Mouse (Mus musculus) layer of hippocampus, postnatal 25 days (tissue): ENCODE measurements around the gene Tank. TPM values are rescaled to one million over a fixed set of nuclear protein-coding genes. Genes with fewer than 3 reads are reported as not detected.

Source experiments
- DNase-seq, 2 experiments: peaks; one replicate each; pipeline ENCODE4 v3.0.0; 2022; ENCODE audit warnings: mixed read lengths in 2 of 2, low spot score in 1 of 2; ENCODE audit errors: extremely low spot score in 1 of 2
- total RNA-seq, 2 experiments: library from RNA; stranded (reverse); gene quantifications; 2 replicates each; pipeline ENCODE4 v1.2.3; 2021

Gene Tank
- total RNA-seq, 2 experiments from 2014 or later = 29.4 to 29.6 TPM

DNA sequence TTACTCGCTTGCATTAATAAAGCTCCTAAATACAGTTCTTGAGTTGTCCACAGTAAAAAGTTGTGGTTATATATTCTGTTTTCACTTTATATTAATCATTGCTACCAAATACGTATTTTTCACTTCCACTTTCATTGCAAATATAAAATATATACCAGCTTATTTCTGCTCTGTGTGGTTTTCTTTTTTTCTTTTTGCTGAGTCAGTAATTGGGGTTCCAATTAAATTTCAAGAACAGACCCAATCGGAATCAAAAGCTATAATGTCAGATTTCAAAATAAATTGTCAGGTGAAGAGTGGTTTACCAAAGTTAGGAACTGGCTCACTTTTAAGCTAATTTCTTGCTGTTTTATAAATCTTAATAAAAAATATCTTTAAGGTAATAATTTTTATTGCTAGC, 73.3 kb downstream of the Tank start:
- no peak for DNase-seq

DNA sequence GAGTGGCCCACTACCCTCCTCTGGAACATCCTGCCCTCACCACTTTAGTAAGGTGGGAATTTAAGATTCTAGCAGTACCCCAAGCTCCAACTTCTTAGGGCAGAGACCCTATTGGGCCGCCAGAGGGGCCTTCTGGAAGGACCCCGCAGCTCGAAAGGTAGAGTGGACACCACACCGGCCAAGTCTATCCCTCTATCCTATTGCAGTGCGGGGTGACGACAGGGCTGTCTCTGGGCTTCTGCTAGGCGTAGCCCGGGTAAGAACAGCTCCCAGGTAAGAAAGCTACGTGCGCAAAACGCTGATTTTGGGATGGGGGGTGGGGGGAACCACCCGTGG, 76.6 kb downstream of the Tank start:
- DNase-seq = no peak

DNA sequence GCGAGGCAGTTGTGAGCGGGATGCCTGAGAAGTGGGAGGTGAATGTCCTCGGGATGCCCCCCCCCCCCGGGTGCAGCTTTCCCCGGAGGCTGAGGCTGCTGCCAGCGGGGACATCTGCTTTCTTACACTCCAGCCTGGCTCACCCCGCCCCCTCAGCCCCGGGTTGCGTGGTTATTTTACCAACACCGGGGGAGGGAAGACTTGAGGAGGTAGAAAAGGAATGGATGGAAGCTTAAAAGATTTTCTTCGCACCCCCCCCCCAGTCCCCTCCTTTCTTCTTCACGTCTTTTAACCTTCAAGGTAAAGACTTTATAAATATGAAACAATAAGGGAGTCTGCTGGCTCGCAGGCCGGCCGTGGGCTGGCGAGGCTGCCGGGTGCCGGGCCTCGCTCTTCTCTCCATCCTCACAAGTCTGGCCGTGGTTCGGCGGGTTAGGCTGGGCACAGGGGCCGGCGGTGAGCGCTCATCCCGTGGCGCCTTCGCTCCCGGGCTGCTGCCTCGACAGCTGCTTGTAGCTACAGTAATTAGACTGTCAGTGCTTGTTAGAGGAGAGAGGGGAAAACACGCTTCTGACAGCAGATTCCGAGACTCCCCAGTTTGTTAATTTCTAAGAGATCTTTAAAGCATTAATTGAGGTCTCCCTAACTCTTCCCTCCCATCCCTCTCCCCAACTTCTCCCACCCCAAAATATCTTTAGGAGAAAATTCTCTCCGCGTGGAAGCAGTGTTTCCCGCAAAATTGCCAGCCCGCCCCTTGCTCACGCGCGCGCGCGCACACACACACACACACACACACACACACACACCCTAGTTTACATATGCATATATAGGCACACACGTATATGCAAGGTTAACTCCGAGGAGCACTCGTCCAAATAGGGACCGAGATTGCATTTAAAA, 77.2 kb downstream of the Tank start:
- peak; percentile 55 to 61 for DNase-seq

DNA sequence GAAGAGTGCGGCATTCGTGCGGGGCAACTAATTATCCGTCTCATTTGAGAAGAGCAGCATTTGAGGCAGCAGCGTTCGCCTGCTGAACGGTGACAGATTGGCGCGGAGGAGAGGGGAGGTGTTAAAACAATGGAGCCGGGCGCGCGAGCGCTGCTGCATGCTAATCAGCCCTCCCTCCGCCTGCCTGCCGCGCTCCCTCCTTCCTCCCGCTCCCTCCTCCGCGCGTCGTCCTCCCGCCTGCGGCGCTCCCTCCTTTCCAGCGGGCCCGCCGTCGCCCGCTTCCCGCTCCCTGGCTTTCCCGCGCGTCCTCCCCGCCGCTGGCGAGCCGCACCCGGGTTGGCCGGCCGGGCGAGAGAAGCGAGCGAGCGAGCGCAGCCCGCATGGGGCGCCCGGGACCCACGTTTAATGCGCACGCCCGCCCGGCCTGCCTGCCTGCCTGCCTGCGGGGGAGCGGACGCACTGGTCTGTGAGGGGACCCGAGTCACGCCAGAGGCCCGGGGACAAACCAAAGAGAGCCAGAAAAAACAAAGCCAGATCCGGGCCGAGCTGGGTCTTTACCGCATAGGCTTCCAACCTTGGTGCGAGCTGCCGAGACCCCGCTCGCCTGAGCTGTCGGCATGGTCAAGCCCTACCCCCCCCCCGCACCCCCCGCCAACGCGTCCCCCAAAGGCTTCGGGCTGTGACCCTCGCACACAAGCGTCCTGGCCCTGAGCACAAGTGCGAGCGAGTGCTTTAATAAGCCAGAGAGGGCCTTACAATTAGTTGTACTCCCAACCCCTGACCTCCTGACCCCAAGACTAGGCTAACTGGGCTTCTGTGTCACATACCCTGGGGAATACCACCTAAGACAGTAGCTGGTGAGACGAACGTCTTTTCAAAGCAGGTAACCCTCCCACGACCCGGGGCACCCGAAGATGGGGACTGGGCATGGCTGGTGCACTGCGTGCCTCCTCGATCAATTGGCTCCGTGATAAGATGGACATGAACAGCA, 78.3 kb downstream of the Tank start:
- DNase-seq = peak; percentile 70 to 79

DNA sequence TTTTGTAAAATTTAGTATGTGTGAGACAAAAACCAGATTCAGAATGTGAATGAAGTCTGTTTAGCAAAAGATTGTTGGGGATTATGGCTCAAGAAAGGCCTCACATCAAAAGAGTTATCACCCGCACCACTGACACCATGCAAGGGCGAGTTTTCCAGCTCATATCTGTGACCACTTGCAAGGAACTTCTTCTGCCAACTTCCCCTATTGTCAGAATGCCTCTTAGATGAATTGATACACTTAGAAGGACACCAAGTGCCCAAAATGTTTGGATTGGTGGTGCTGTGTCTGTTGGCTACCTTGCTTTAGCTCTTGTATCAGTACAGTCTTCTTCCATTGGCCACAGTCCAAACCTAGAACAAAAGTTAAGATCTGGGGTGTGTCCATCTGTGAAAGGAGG, 80.9 kb downstream of the Tank start:
- DNase-seq = no peak

DNA sequence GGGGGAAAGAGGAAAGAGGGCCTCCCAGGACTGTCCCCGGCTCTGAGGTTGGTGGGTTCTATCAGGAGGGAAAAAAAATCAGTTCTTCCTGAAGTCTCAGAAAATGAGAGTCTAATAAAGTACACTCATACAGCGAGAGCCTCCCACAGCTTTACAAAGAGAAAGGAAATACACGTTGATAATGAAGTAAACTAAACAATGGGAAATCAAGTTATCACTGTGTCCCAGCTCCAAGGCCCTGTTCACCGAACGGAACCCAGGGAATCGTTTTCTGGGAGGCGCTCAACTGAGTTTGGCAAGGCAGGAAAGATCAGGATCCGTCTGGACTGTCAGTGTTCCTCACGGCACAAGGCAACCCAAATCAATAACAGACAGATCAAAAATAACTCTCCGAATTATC, 84.4 kb downstream of the Tank start:
- DNase-seq = no peak

DNA sequence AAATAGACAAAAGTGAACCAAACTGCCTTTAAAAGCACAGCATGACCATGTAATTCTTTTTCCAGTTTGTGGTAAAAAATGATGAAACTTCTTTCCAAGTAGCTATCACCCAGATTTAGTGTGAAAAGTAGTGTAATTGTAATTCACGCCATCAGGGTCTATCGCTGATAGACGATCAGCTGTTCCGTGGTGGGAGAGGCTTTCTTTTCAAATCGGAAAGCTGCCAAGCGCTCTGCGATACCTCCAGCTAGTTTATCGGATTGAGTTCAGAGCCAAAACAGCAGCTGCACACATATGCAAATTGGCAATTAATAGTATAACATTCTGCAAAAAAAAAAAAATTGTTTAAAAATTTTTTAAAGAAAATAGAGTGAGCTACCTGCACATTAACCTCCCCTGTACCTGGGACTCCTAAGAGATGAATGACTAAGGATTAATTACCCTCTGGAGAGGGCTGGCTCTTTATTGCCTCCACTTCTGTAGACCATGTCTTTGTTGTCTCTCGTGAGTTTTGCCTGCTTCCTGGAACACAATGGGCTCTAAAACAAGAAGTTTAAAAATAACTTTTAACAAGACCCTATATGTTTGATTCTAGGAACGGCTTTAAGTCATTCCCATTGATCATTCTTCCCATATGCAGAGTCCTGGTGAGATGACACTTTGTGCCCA, 85.3 kb downstream of the Tank start:
- no peak for DNase-seq

DNA sequence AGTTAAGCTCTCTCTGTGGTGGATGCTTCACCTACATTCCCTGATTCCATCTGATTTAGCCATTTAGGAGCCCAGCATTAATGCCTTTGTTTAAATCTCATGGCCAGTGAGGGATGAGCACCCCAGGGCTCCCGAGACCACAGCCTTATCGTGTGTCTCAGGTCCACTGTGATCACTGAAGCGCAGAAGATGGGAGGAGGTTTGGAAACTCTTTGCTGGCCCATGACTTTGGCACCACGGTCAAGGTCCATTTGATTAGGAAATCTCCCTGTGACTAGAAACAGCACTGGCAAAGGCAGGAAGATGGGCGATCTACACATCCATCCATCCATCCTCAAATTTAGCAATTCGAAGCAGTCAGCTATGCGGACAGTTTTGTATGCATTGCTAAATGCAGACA, 89.0 kb downstream of the Tank start:
- DNase-seq = no peak

DNA sequence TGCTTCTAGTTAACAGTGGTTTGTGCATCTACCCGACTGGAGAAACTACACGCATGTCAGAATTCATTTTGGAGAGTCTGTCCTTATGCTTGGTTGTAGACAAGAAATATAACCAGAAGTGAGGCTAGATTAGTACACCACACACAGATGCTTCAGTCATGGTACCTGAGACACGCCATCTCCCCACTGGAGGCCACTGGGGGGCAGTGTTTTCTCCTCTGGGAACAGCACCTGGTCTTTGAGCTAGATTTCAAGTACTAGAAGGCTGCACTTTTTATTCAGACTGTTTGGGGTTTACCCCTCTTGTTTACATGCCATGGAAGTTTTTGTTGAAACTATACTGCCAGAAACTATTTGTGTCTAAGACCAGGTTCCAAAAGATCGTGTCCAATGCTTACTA, 89.9 kb downstream of the Tank start:
- DNase-seq = peak; percentile 30 to 67

DNA sequence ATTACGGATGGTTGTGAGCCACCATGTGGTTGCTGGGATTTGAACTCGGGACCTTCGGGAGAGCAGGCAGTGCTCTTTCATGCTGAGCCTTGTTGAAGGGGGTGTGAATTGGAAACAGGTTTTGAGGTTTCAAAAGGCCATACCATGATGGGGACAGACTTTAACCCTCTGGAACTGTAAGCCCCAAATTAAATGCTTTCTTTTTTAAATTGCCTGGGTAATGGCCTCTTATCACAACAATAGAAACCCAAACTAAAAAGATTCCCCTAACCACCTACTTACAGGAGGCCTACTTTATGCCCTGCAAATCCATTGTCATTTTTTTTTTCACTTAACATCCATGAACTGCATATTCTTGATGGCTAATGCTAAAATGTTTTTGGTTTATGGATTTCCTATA, 96.2 kb downstream of the Tank start:
- no peak for DNase-seq

DNA sequence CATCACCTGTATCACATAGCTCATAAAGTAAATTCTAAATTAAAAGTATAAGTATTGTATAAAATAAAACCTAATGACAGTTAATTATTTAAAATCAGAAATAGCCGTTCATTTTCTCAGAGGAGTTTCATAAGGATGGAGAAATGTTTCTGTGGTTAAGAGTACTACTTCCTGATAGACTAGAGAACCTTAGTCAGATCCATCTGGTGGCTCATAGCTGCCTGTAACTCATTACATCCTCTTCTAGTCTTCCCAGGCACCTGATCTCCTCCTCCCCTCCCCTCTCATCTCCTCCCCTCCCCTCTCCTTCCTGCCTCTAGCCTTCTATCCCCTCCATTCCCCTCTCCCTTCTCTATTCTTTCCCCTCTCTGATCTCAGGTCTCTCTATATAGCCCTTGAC, 103.2 kb downstream of the Tank start:
- DNase-seq = no peak

DNA sequence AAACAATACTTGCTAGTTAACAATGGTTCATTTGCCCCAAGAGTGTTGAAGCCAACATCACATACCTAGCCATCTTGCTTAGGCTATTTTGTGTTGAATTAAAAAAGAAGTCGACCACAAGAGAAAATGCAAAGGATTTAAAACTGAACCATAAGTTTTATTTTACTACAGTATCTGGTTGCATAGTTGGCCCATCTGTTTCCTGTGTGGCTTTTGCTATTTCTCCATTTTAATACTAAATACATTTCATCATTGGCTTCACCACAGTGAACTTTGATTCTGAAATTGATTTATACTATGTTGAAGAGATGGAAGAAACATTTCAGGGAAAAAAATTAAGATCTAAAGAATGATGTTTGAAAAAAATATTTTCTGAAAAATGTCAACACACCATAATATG, 108.1 kb downstream of the Tank start:
- DNase-seq = no peak

DNA sequence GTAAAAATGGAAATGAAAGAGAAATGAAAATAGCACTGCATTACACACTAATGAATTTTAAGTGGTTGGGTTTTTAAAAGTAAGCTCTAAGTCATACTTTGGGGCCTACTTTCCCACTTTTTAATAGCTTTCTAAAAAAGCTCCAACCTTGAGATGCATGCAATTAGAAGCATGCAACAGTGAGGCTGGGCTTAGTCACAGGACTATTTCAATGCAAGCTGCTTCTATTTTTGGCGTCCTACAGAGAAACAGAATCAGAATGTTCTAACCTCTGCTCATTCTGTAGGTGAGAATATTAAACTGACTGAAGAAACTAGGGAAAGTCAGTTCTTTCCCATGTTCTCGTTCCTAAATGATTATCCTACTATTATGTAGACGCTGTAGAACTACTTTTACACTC, 110.7 kb downstream of the Tank start:
- no peak for DNase-seq

Other genes starting within 250 kb of the Tank start
- gene Psmd14, start 133.1 kb downstream of the Tank start, total RNA-seq = 100 to 1,000 TPM; 103 to 111 TPM
- gene Tbr1, start 224.3 kb downstream of the Tank start, total RNA-seq = 10 to 100 TPM; 37.0 to 41.4 TPM